Mouse (Mus musculus): ENCODE results near the gene Krt7.

Gene Krt7

GRCm38 (mm10) chr15:101410775-101411174 is at the start of gene Krt7:
Gene Krt7 (plus strand): TSS chr15:101411043.
- peak; percentile 77 for DNase-seq

- DNase-seq: no peak
Observed at GRCm38 (mm10) chr15:101362393-101363010, 48.3 kb upstream of the Krt7 start.

GRCm38 (mm10) chr15:101363933-101364332 is 46.9 kb upstream of the Krt7 start:
- no peak for DNase-seq

GRCm38 (mm10) chr15:101364425-101364824 is 46.4 kb upstream of the Krt7 start:
- DNase-seq: peak; percentile 60

- DNase-seq: peak; percentile 68
Observed at GRCm38 (mm10) chr15:101364891-101365671, 45.8 kb upstream of the Krt7 start.

- no peak for DNase-seq
Observed at GRCm38 (mm10) chr15:101365721-101366120, 45.1 kb upstream of the Krt7 start.

- DNase-seq: no peak
Observed at GRCm38 (mm10) chr15:101366482-101366881, 44.4 kb upstream of the Krt7 start.

- DNase-seq: no peak
Observed at GRCm38 (mm10) chr15:101366926-101367325, 43.9 kb upstream of the Krt7 start.

- no peak for DNase-seq
Observed at GRCm38 (mm10) chr15:101367497-101367896, 43.3 kb upstream of the Krt7 start.

- DNase-seq: no peak
Observed at GRCm38 (mm10) chr15:101368015-101368414, 42.8 kb upstream of the Krt7 start.

GRCm38 (mm10) chr15:101368502-101369381 is 42.1 kb upstream of the Krt7 start:
- DNase-seq: no peak

- peak; percentile 40 for DNase-seq
Observed at GRCm38 (mm10) chr15:101369382-101370100, 41.3 kb upstream of the Krt7 start.

GRCm38 (mm10) chr15:101370101-101370911 is 40.5 kb upstream of the Krt7 start, which contains the start of gene Krt80:
Gene Krt80 (minus strand): TSS chr15:101370162.
- peak; percentile 85 for DNase-seq

GRCm38 (mm10) chr15:101371141-101371985 is 39.5 kb upstream of the Krt7 start:
- DNase-seq: peak; percentile 44

GRCm38 (mm10) chr15:101372131-101372977 is 38.5 kb upstream of the Krt7 start:
- DNase-seq: peak; percentile 64

GRCm38 (mm10) chr15:101373286-101373898 is 37.5 kb upstream of the Krt7 start:
- no peak for DNase-seq

GRCm38 (mm10) chr15:101374879-101375278 is 36.0 kb upstream of the Krt7 start:
- peak; percentile 73 for DNase-seq

- DNase-seq: no peak
Observed at GRCm38 (mm10) chr15:101375956-101376775, 34.7 kb upstream of the Krt7 start.

GRCm38 (mm10) chr15:101376776-101377061 is 34.1 kb upstream of the Krt7 start:
- peak; percentile 69 for DNase-seq
